Mouse (Mus musculus) liver, adult (tissue): ENCODE measurements around the gene Hoxa13.

Source experiments
- GATA4 ChIP-seq: IDR thresholded peaks from 2 replicates; pipeline ENCODE4 v1.6.1; 2014; ENCODE audit warnings: mild to moderate bottlenecking, low read length; ENCODE audit not compliant: insufficient replicate concordance

The Hoxa13 gene

GRCm38 (mm10) chr6:52217895-52218642, 42.6 kb downstream of the Hoxa13 start:
- no peak; the same call in 1 of the 2 replicates for TF ChIP-seq GATA4

- TF ChIP-seq GATA4, result no peak
These were observed 43.3 kb downstream of the Hoxa13 start for GRCm38 (mm10) chr6:52217459-52217768.

- no peak for TF ChIP-seq GATA4
These were observed 43.8 kb downstream of the Hoxa13 start for GRCm38 (mm10) chr6:52216691-52217458.

- TF ChIP-seq GATA4, result no peak
These were observed 44.7 kb downstream of the Hoxa13 start for GRCm38 (mm10) chr6:52215771-52216535.

GRCm38 (mm10) chr6:52215070-52215469, 45.6 kb downstream of the Hoxa13 start:
- no peak for TF ChIP-seq GATA4

- no peak for TF ChIP-seq GATA4
These were observed 46.4 kb downstream of the Hoxa13 start for GRCm38 (mm10) chr6:52214271-52214670.

- no peak for TF ChIP-seq GATA4
These were observed 47.3 kb downstream of the Hoxa13 start, which contains the start of the genes Hoxa3 and Gm28308 for GRCm38 (mm10) chr6:52213119-52213986. Gene Hoxa3 (minus strand): TSS chr6:52213336. Gene Gm28308 (minus strand): TSS chr6:52213339.

GRCm38 (mm10) chr6:52212556-52213118, 48.0 kb downstream of the Hoxa13 start:
- TF ChIP-seq GATA4, result no peak

- TF ChIP-seq GATA4, result no peak
These were observed 48.7 kb downstream of the Hoxa13 start for GRCm38 (mm10) chr6:52211961-52212360.

GRCm38 (mm10) chr6:52211170-52211935, 49.3 kb downstream of the Hoxa13 start:
- TF ChIP-seq GATA4, result no peak; the same call in 1 of the 2 replicates

- TF ChIP-seq GATA4, result no peak
These were observed 51.0 kb downstream of the Hoxa13 start for GRCm38 (mm10) chr6:52209685-52210046.

- no peak for TF ChIP-seq GATA4
These were observed 51.6 kb downstream of the Hoxa13 start for GRCm38 (mm10) chr6:52208868-52209684.
